In the genomic region with DNA sequence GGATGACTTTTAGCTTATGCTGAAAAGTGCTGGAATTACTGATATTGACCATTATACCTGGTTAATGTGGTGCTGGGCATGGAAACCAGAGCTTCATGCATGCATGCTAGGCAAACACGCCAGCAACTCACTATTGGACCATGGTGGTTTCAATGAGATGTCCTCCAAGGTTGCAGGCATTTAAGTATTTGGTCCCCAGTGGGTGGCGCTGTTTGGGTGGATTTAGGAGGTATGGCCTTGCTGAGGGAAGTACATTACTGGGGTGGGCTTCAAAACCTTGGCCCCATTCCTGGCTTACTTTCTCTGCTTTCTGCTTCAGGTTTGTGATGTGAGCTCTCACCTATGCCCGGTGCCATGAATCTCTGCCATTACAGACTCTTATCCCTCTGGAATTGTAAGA, we compare ENCODE assay signal across 15 mouse cellular contexts. TPM values are rescaled to one million over a fixed set of nuclear protein-coding genes. Genes with fewer than 3 reads are reported as not detected.
DNase-seq lines count a peak whose midpoint lies in the region; ATAC-seq and TF ChIP-seq lines count a peak whose summit lies in the region.
"Had no signal": no experiment of that assay in that cellular context is flagged by ENCODE, and none has a peak within 500 bp of the region (broad histone marks: within the 10 kb centered on the region; RNA-seq: fewer than 3 reads in every experiment).

No protein-coding gene starts in this region.

- H3K9ac ChIP-seq in liver, embryonic 11.5 days (ENCODE audit: low read depth, low read length) = no peak overlapping the region
- H3K9ac ChIP-seq: heart, embryonic 13.5 days; neural tube, embryonic 15.5 days had no signal

- no peak overlapping the region for H3K27ac ChIP-seq in liver, embryonic 11.5 days (ENCODE audit: low read depth, low read length)
- no peak overlapping the region for H3K27ac ChIP-seq in midbrain, embryonic 10.5 days (replicated peaks)
- H3K27ac ChIP-seq: heart, embryonic 13.5 days; hindbrain, embryonic 10.5 days; neural tube, embryonic 15.5 days had no signal

- 0 out of 2 replicates have a peak, but pooled peaks have one; percentile 14 for TF ChIP-seq CTCF in E14TG2a.4 (conservative IDR thresholded peaks at IDR 0.05; ENCODE audit: low read length)

- no peaks in the 10 kb centered on the region for H3K9me3 ChIP-seq in liver, embryonic 11.5 days (ENCODE audit: control insufficient read depth, low read length)
- H3K9me3 ChIP-seq in E14TG2a.4 (ENCODE audit: low read length) = no peaks in the 10 kb centered on the region
- no peaks in the 10 kb centered on the region for H3K9me3 ChIP-seq in midbrain, embryonic 10.5 days (replicated peaks)
- H3K9me3 ChIP-seq: heart, embryonic 13.5 days; hindbrain, embryonic 10.5 days; neural tube, embryonic 15.5 days had no signal

- H3K4me3 ChIP-seq in liver, embryonic 11.5 days (ENCODE audit: low read depth, low read length) = no peak overlapping the region
- H3K4me3 ChIP-seq in E14TG2a.4 (replicated peaks; ENCODE audit: low read length) = no peak overlapping the region
- H3K4me3 ChIP-seq in midbrain, embryonic 10.5 days = no peak overlapping the region
- H3K4me3 ChIP-seq: heart, embryonic 13.5 days; hindbrain, embryonic 10.5 days; neural tube, embryonic 15.5 days had no signal

- no peak overlapping the region for H3K4me2 ChIP-seq in liver, embryonic 11.5 days
- H3K4me2 ChIP-seq: heart, embryonic 13.5 days; neural tube, embryonic 15.5 days had no signal

- DNase-seq in adrenal gland, postnatal 10 days = peak; percentile 34
- DNase-seq in adrenal gland, postnatal 4 days (ENCODE audit: low spot score in 2 of 2) = no peak
- peak; percentile 59 for DNase-seq in liver
- DNase-seq in liver, embryonic 11.5 days (ENCODE audit: low spot score) = no peak
- no peak for DNase-seq in midbrain, embryonic 10.5 days (ENCODE audit: low spot score)
- no peak for DNase-seq in layer of hippocampus, adult 11-12 months (ENCODE audit: low spot score)
- DNase-seq: cerebellum, postnatal 36 days; gastrocnemius, postnatal 25 days; retina, postnatal 1 day had no signal

- no peak for ATAC-seq in liver, embryonic 11.5 days (replicated peaks; ENCODE audit: low FRiP score)
- ATAC-seq in megakaryocyte progenitor cell, adult 5-6 weeks (replicated peaks; ENCODE audit: poor library complexity) = peak; percentile 81
- ATAC-seq: inflammation-experienced regulatory T-cells, adult 6 months had no signal

- WGBS in liver, embryonic 11.5 days = 59% methylated on average over 3 of the region's 3 CpGs
- WGBS in midbrain, embryonic 10.5 days = 73% methylated on average over 3 of the region's 3 CpGs

- 0 out of 2 replicates have a peak, but pooled peaks cover 3% of the 10 kb centered on the region for H3K27me3 ChIP-seq in liver, embryonic 11.5 days (replicated peaks; ENCODE audit: control insufficient read depth, insufficient read depth, low read length)
- no peaks in the 10 kb centered on the region for H3K27me3 ChIP-seq in E14TG2a.4 (ENCODE audit: insufficient read depth, low read length)
- H3K27me3 ChIP-seq in midbrain, embryonic 10.5 days (ENCODE audit: low read depth, poor library complexity, severe bottlenecking) = 0 out of 2 replicates have a peak, but pooled peaks cover 4% of the 10 kb centered on the region
- H3K27me3 ChIP-seq: neural tube, embryonic 15.5 days had no signal

- no peaks in the 10 kb centered on the region for H3K4me1 ChIP-seq in liver, embryonic 11.5 days (replicated peaks; ENCODE audit: control insufficient read depth, insufficient read depth, low read length)
- no peaks in the 10 kb centered on the region for H3K4me1 ChIP-seq in E14TG2a.4 (replicated peaks; ENCODE audit: low read depth, low read length)
- 0 out of 2 replicates have a peak, but pooled peaks cover 2% of the 10 kb centered on the region for H3K4me1 ChIP-seq in midbrain, embryonic 10.5 days

- no peaks in the 10 kb centered on the region for H3K36me3 ChIP-seq in liver, embryonic 11.5 days (ENCODE audit: control insufficient read depth, insufficient read depth, low read length)
- H3K36me3 ChIP-seq in E14TG2a.4 (ENCODE audit: insufficient read depth, low read length) = no peaks in the 10 kb centered on the region
- no peaks in the 10 kb centered on the region for H3K36me3 ChIP-seq in midbrain, embryonic 10.5 days
- H3K36me3 ChIP-seq: heart, embryonic 13.5 days; hindbrain, embryonic 10.5 days; neural tube, embryonic 15.5 days had no signal

RNA-seq across cellular contexts. Expression of a gene that starts 23.1 kb away (rescaled TPM):
- total RNA-seq in adrenal gland, postnatal 10 days (2021) = 100 to 1,000 TPM; 121 to 151 TPM
- 100 to 1,000 TPM; 225 to 235 TPM for total RNA-seq in adrenal gland, postnatal 4 days (2021)
- polyA plus RNA-seq in liver, embryonic 11.5 days (2014; fragmentation: Nextera tagmentation; extraction: Ambion mirVana) = 475 and 501 TPM in 2 replicates
- 92.2 and 113 TPM in 2 replicates for total RNA-seq in megakaryocyte progenitor cell, adult 5-6 weeks (2015)
- 137 and 192 TPM in 2 replicates for total RNA-seq in megakaryocyte progenitor cell, adult 5-6 weeks (2017)
- 719 and 770 TPM in 2 replicates for polyA plus RNA-seq in midbrain, embryonic 10.5 days (2016; fragmentation: Nextera tagmentation; extraction: Ambion mirVana)

RNA-seq across cellular contexts. Expression of a gene that starts 40.0 kb away (rescaled TPM):
- 10 to 100 TPM; 54.1 to 55.6 TPM for total RNA-seq in adrenal gland, postnatal 10 days (2021)
- 10 to 100 TPM; 64.1 to 66.0 TPM for total RNA-seq in adrenal gland, postnatal 4 days (2021)
- polyA plus RNA-seq in liver, embryonic 11.5 days (2014; fragmentation: Nextera tagmentation; extraction: Ambion mirVana) = 17.2 and 19.0 TPM in 2 replicates
- 3.9 and 5.6 TPM in 2 replicates for total RNA-seq in megakaryocyte progenitor cell, adult 5-6 weeks (2015)
- 4.1 and 9.5 TPM in 2 replicates for total RNA-seq in megakaryocyte progenitor cell, adult 5-6 weeks (2017)
- polyA plus RNA-seq in midbrain, embryonic 10.5 days (2016; fragmentation: Nextera tagmentation; extraction: Ambion mirVana) = 22.0 and 24.8 TPM in 2 replicates

Comparison
In these comparisons a context has a peak if more than half of its experiments do, and no peak if none do; other contexts are left out.
1. DNase-seq: peak in adrenal gland, postnatal 10 days (single experiment) and liver (single experiment); none in adrenal gland, postnatal 4 days (0 of 2), liver, embryonic 11.5 days (single experiment), midbrain, embryonic 10.5 days (single experiment) and layer of hippocampus, adult 11-12 months (single experiment).
2. RNA of a gene that starts 40.0 kb away (total RNA-seq): 64.1 to 66.0 TPM in adrenal gland, postnatal 4 days and 54.1 to 55.6 TPM in adrenal gland, postnatal 10 days; 3.9 to 9.5 TPM in megakaryocyte progenitor cell, adult 5-6 weeks; every median in the first group is over 4 times any median in the second.